Mouse (Mus musculus) 3134 (cell line): ENCODE data around the gene Olfr323.

ENCODE experiments used
- DNase-seq: peaks from one replicate; pipeline ENCODE4 v3.0.0-alpha.2; 2011; ENCODE audit warnings: low spot score; ENCODE audit not compliant: insufficient read length; ENCODE audit errors: extremely low read depth

Gene Olfr323

DNA sequence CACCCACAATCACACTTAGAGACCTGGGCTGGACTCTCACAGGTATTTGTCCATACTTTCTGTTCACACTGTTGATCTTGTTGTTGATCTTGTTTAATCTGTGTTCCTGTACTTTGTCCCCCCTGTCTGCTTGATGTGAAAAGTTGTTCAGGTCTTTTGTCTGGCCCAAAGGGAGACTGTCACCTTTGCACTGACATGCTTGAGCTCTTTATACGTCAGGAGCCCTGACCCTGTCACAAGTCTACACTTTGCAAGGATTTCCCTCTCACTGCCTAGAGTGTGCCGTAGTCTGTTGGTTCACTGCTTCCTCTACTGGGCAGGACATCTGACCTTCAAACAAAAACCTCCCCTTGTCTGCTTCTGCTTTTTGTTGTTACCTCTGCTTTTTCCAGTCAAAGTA is 25.6 kb downstream of the Olfr323 start:
- DNase-seq = no peak

DNA sequence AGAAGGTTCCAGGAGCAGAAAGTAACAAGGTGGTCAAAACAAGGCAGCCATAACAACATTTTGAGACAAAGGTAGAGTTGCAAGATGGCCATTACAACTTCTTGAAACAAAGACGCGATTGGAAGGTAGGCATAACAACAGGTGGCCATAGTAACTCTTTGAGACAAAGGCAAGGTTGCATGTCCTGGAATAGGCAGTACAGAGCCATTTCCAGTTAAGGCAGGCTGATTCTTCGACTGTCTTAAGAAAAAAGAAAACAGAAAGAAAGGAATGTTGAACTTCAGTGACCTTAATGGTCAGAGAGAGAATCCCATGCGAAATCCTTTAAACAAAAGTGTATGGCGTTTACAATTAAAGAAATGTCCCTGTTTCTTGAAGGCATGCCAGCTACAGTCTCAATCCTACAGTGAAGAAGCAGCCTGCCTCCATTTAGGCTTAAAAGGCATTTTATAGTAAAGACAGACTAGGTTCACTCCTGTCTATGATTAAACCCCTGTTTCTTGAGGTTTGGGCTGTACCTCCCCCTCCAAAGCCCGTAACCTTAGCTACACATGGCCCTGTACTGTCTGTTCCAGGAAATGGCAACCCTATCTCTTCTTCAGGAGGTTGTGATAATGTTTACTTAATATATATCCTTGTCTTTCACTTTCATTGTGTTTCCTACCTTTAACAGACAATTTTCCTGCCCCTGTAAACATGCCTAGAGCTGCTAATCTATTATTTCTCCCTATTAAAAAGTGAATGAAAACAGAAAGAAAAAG is 27.3 kb downstream of the Olfr323 start:
- no peak for DNase-seq

DNA sequence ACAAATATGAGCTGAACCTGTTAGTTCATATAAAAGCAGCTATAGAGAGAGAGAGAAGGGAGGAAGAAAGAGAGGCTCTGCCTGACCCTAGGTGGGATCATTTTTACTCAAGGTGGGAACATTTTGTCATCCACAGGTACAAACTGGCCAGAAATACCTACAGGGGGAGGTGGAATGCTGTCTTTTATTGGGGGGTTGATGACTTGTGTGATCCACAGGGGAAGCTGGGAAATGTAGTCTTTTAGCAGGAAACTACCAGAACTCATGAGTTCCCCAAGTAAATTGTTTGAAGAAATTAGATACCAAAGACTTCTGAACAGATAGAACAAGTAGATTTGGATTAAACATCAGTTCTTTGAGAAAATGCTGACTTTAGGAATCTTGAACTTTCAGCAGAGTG is 28.2 kb downstream of the Olfr323 start:
- no peak for DNase-seq

DNA sequence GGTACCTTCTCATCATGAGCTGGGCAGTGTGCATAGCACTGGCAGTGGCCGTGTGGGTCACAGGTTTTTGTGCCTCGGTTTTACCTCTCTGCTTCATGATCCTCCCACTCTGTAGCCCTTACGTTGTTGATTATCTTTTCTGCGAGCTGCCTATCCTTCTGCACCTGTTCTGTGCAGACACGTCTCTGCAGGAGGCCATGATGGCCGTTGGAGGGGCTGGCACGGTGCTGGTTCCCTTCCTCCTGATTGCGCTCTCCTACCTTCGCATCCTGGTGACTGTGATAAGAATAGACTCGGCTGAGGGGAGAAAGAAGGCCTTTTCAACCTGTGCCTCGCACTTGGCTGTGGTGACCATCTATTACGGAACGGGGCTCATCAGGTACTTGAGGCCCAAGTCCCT is 32.5 kb downstream of the Olfr323 start:
- DNase-seq = no peak

DNA sequence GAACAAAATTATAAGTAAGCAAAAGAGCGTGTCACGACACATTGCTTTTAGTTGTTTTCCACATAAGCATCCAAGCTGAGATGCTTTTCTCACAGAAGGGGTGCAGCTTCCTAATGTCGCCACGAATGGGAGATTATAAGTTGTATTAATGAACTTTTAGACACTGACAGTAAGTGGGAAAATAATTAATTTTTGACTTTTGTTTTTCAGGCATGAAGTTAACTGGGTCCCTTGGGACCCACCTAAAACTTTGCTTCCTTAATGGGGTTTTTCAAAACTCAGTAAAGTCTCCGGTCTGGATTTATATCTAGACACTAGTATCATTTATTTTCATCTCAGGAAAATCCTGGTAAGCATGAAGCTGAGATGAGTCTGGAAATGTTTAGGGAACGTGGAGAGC is 35.5 kb downstream of the Olfr323 start, which contains the start of gene Olfr324:
TSS of gene Olfr324 (plus strand) at position 301 of the 400 bp plus-strand sequence.
- DNase-seq = no peak

DNA sequence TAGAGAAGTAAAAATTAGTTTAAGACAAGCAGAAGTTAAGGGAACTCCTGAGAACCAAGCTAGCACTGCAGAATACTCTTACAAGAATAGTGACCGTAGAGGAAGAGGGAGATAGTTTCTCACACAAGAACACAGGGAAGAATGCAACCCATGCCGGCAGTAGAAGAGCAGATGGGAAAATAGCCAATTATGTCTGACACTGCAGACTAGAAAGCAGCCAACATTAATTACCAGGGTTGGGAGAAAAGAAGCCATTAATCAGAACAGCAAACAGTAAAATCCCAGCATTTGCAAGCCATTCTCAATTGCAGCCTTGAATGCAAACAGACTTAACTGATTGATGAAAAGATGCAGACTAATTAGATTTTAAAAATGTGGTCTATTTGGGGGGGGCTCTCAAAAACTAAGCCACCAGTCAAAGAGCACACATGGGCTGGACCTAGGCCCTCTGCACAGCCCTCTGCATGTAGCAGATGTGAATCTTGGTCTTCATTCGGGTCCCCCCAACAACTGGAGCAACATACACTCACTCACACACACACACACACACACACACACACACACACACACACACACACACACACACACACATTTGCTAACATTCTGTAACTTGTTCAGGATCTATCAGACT is 41.6 kb downstream of the Olfr323 start:
- no peak for DNase-seq

DNA sequence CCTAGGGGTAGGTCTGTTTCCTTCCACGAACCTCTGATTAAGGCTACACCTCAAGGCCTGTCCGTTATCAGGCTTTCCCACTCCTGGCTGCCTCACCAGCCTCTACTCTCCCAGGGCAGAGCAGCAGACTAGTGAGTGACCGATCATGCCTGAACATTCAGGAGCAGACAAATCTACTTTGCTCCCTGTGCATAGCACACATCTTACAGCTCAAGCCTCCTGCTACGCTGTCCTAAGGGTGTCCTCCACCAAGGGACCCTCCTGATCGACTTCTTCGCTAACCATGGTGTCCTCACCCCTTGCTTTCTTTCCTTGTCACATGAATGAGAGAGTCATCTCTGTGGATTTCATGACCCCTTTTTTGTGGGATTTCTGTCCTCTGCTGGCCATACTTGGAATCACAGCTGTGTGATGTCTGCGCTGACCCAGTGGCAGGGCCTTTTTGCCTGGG is 42.4 kb downstream of the Olfr323 start:
- DNase-seq = no peak

DNA sequence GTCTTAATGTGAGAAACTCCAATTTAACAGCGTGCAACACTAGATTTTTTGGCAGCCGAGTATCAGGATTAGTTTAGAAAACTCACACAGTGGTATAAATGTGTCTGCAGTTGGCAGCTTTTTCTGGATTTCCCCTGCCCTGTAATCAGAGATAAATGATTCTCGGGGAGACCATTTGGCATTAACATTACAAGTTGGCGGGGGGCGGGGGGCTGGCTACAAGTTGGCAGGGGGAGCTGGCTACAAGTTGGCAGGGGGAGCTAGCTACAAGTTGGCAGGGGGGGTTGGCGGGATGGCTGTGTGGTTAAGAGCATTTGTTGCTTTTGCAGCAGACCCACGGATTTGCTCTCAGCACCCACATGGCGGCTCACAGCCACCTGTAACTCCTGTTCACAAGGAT is 51.7 kb downstream of the Olfr323 start:
- DNase-seq = no peak

DNA sequence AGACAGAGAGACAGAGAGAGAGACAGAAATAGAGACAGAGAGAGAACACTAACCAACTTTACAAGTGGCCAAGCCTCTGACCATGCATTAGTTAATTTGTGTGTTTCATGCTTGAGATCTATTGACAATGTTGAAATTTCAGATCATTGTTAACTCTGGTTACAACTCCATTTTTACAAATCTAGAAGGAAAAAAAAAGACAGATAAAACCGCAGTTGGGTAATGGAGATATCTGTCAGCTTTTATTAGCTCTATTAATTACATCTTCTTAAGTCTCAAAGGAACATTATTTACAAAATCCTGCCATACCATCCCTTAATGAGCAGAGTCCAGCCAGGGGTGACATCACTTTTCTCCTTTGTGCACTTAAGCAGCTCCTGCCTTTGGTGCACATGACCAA is 52.9 kb downstream of the Olfr323 start, which contains the start of gene Olfr325:
TSS of gene Olfr325 (plus strand) at position 301 of the 400 bp plus-strand sequence.
- DNase-seq = no peak
